9 mouse cellular contexts compared by ENCODE assay signal in genomic region chr5:106453181-106453885, GRCm38 (mm10). TPM values are rescaled to one million over a fixed set of nuclear protein-coding genes. Genes with fewer than 3 reads are reported as not detected.
DNase-seq lines count a peak whose midpoint lies in the region; ATAC-seq and TF ChIP-seq lines count a peak whose summit lies in the region.
"Had no signal": no experiment of that assay in that cellular context is flagged by ENCODE, and none has a peak within 500 bp of the region (broad histone marks: within the 10 kb centered on the region; RNA-seq: fewer than 3 reads in every experiment).

No protein-coding gene starts in this region.

- WGBS in heart, embryonic 10.5 days, result under 1% methylated on average over 45 of the region's 45 CpGs
- WGBS in forebrain, embryonic 15.5 days, result 3% methylated on average over 40 of the region's 45 CpGs
- WGBS in midbrain, embryonic 11.5 days, result 1% methylated on average over 45 of the region's 45 CpGs
- 4% methylated on average over 39 of the region's 45 CpGs for WGBS in thymus, adult 2 months

- H3K9ac ChIP-seq in forebrain, embryonic 15.5 days (replicated peaks), result no peak overlapping the region
- peak overlapping the region; percentile 58 for H3K9ac ChIP-seq in midbrain, embryonic 11.5 days (ENCODE audit: low read length)
- H3K9ac ChIP-seq: liver, embryonic 15.5 days had no signal

- no peaks in the 10 kb centered on the region for H3K9me3 ChIP-seq in heart, embryonic 10.5 days
- H3K9me3 ChIP-seq in forebrain, embryonic 15.5 days, result no peaks in the 10 kb centered on the region
- H3K9me3 ChIP-seq in midbrain, embryonic 11.5 days (ENCODE audit: control insufficient read depth, low read length), result no peaks in the 10 kb centered on the region
- H3K9me3 ChIP-seq: liver, embryonic 15.5 days had no signal

- H3K4me3 ChIP-seq in heart, embryonic 10.5 days, result peak overlapping the region; percentile 42
- H3K4me3 ChIP-seq in forebrain, embryonic 15.5 days, result peak overlapping the region; percentile 14
- H3K4me3 ChIP-seq in midbrain, embryonic 11.5 days (ENCODE audit: low read depth, low read length), result peak overlapping the region; percentile 39
- H3K4me3 ChIP-seq in thymus, adult 2 months (ENCODE audit: control insufficient read depth, insufficient read depth, low read length), result no peak overlapping the region
- H3K4me3 ChIP-seq: liver, embryonic 15.5 days had no signal

- H3K36me3 ChIP-seq in heart, embryonic 10.5 days, result no peaks in the 10 kb centered on the region
- no peaks in the 10 kb centered on the region for H3K36me3 ChIP-seq in forebrain, embryonic 15.5 days
- no peaks in the 10 kb centered on the region for H3K36me3 ChIP-seq in midbrain, embryonic 11.5 days (ENCODE audit: control insufficient read depth, insufficient read depth, low read length)
- no peaks in the 10 kb centered on the region for H3K36me3 ChIP-seq in thymus, adult 2 months (ENCODE audit: control insufficient read depth, insufficient read depth, low read length)
- H3K36me3 ChIP-seq: liver, embryonic 15.5 days had no signal

- peak overlapping the region; percentile 8 for H3K4me2 ChIP-seq in forebrain, embryonic 15.5 days (replicated peaks)
- H3K4me2 ChIP-seq in midbrain, embryonic 11.5 days, result peak overlapping the region; percentile 49
- H3K4me2 ChIP-seq: liver, embryonic 15.5 days had no signal

- ATAC-seq in forebrain, embryonic 15.5 days (replicated peaks), result 0 out of 2 replicates have a peak, but pooled peaks have one; percentile 23
- peak; percentile 34 for ATAC-seq in midbrain, embryonic 11.5 days (ENCODE audit: low FRiP score)

- no peak for DNase-seq in heart, embryonic 10.5 days (ENCODE audit: low spot score)
- DNase-seq in heart, adult 11 months, result no peak
- DNase-seq in cerebellum, adult 11-12 months, result peak; percentile 62
- peak; percentile 96 for DNase-seq in midbrain, embryonic 11.5 days (ENCODE audit: low spot score, missing footprints)
- DNase-seq in thymus, adult 2 months, result no peak
- no peak for DNase-seq in adrenal gland, adult (ENCODE audit: inconsistent age in 2 of 2, low spot score in 1 of 2)
- no peak for DNase-seq in spleen, postnatal 36 days (ENCODE audit: low spot score in 2 of 2)

- TF ChIP-seq CTCF in thymus, adult 2 months (IDR thresholded peaks at IDR 0.05; ENCODE audit: borderline replicate concordance, control insufficient read depth, extremely low read depth, insufficient read depth, low read length, poor library complexity), result no peak

- no peak for TF ChIP-seq POLR2A in thymus, adult 2 months (IDR thresholded peaks at IDR 0.05; ENCODE audit: control insufficient read depth, extremely low read depth, insufficient read depth, low read length, poor library complexity)

- peaks cover 28% of the 10 kb centered on the region for H3K4me1 ChIP-seq in heart, embryonic 10.5 days
- H3K4me1 ChIP-seq in forebrain, embryonic 15.5 days, result peaks cover 24% of the 10 kb centered on the region
- peaks cover 13% of the 10 kb centered on the region for H3K4me1 ChIP-seq in midbrain, embryonic 11.5 days (ENCODE audit: control insufficient read depth, insufficient read depth, low read length)
- peaks cover 3% of the 10 kb centered on the region; the same call in 1 of the 2 replicates for H3K4me1 ChIP-seq in thymus, adult 2 months (replicated peaks; ENCODE audit: control insufficient read depth, insufficient read depth, low read length)
- H3K4me1 ChIP-seq: liver, embryonic 15.5 days had no signal

- H3K27ac ChIP-seq in heart, embryonic 10.5 days, result no peak overlapping the region
- no peak overlapping the region for H3K27ac ChIP-seq in forebrain, embryonic 15.5 days (replicated peaks)
- H3K27ac ChIP-seq in midbrain, embryonic 11.5 days (ENCODE audit: low read depth, low read length), result peak overlapping the region; percentile 57
- no peak overlapping the region for H3K27ac ChIP-seq in thymus, adult 2 months (ENCODE audit: control insufficient read depth, insufficient read depth, low read length)
- H3K27ac ChIP-seq: liver, embryonic 15.5 days had no signal

- H3K27me3 ChIP-seq in heart, embryonic 10.5 days (ENCODE audit: insufficient read depth, poor library complexity, severe bottlenecking), result peaks cover 98% of the 10 kb centered on the region
- H3K27me3 ChIP-seq in forebrain, embryonic 15.5 days, result peaks cover 75% of the 10 kb centered on the region
- peaks cover 84% of the 10 kb centered on the region for H3K27me3 ChIP-seq in midbrain, embryonic 11.5 days (ENCODE audit: control insufficient read depth, insufficient read depth, low read length)
- peaks cover 42% of the 10 kb centered on the region for H3K27me3 ChIP-seq in thymus, adult 2 months (ENCODE audit: control insufficient read depth, insufficient read depth, low read length)

RNA-seq across cellular contexts. Expression of gene Barhl2, which starts 4.6 kb away (rescaled TPM):
- not detected in 2 replicates for polyA plus RNA-seq in heart, embryonic 10.5 days (2016; fragmentation: Nextera tagmentation; extraction: Ambion mirVana)
- 1.1 and 1.3 TPM in 2 replicates for polyA plus RNA-seq in forebrain, embryonic 15.5 days (2015; fragmentation: Nextera tagmentation; extraction: Ambion mirVana)
- polyA plus RNA-seq in midbrain, embryonic 11.5 days (2014; fragmentation: Nextera tagmentation; extraction: Ambion mirVana), result 10.3 and 12.4 TPM in 2 replicates
- not detected in 2 replicates for polyA plus RNA-seq in thymus, adult 2 months (2012; rRNA removed)
- polyA plus RNA-seq: liver, embryonic 15.5 days had no signal

Comparison
In these comparisons a context has a peak if more than half of its experiments do, and no peak if none do; other contexts are left out.
1. DNase-seq: peak in cerebellum, adult 11-12 months (single experiment) and midbrain, embryonic 11.5 days (single experiment); none in heart, embryonic 10.5 days (single experiment), heart, adult 11 months (single experiment), thymus, adult 2 months (single experiment), adrenal gland, adult (0 of 2) and spleen, postnatal 36 days (0 of 2).